Mouse (Mus musculus): ENCODE measurements at regions not wholly inside any gene's neighbourhood (a gene's known extent, or its start where the extent isn't known, plus 50 kb on each side); places are given as distances from the start of the nearest gene placed in this dataset.

DNA sequence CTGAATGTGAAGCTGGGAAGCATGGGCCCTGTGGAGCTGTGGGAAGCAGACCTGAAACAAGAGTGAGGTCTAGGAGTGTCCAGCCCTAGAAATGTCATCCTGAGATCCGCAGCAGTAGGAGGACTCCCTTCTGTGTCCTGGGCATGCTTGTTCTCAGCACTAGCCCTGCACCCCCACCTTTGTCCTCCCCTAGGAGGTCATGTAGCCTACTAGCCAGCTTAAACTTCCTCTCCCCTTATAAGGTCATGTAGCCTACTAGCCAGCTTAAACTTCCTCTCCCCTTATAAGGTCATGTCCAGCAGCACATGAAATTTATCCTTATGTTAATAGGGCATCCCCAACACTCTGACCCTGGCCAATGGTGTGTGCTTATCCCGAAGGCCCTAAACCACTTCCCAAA is 363.5 kb upstream of the Zeb2 start:
- no peak for ATAC-seq

GRCm38 (mm10) chr2:45475996-45476395 is 358.8 kb upstream of the Zeb2 start:
- no peak for ATAC-seq

DNA sequence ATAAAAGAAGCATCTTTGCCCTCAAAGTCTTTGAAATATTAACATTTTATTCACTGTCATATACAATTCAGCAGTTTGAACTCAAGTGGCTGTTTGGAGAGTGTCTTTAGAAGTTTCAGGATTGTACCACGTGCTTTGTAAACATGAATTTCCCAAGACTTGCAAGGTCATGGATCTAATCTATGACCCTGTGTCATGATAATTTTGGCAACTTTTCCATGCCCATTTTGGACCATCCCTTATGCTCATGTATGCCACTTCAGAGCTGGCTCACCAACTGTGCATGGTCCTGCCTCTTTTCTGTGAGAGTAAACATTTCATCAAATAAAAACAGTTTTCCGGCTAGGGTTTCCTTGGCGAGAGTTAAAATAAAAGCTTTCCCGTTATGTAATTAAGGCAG is 347.1 kb upstream of the Zeb2 start:
- no peak for ATAC-seq

- no peak for ATAC-seq
Measured at GRCm38 (mm10) chr2:45459410-45459809, 342.2 kb upstream of the Zeb2 start.

- no peak for ATAC-seq
Measured at GRCm38 (mm10) chr2:45454811-45455210, 337.6 kb upstream of the Zeb2 start.

DNA sequence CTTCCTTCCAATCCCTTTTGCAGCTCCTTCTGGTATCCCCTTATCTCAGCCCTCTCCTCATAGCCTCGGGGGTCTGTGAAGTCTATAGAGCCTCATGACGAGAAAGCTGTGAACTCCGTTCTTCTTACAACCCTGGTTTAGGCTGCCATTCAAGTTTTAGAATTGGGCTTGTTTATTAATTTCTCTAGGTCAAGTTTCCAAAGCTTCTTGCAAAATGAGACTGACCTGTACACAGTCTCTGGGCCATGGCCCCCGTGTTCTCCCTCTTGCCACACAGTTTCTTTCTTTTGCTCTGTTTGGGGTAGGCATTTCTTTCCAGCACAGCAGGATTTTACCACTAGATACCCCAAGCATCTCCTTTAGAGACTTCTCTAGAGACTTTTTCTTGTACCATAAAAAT is 322.0 kb upstream of the Zeb2 start:
- no peak for ATAC-seq

GRCm38 (mm10) chr2:45438739-45439138 is 321.5 kb upstream of the Zeb2 start:
- no peak for ATAC-seq

DNA sequence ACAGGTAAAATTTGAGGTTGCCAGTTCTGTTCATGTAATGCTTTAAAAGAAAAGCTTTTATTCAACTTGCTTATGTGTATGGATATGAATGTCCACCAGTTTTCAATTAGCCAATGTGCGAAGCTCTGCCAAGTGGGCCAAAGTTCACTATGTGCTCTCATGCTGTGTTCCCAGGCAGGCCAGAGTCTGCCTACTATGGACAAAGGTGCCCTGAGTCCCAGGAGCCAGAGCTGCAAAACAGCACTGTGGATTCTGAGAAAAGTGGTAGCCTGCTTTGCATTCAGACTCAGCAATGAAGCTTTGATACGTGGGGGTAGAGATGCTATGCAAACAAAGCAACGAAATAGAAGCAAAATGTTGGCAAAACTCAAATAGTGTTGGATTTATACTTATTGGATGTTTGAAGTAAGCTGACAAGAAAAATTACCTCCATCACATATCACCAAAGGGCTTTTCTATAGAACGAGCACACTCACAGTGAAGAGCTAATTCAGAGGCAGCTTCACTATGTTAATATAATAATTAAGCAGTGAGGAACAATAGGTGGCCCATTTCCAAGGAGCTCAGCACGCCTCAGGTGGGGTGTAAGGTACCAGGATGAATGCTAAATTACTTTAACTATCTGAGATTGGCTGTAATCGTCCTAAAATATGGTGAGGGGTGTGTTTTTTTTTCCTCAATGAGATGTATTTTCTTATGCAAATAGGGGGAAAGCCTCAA is 318.2 kb upstream of the Zeb2 start:
- ATAC-seq: no peak

DNA sequence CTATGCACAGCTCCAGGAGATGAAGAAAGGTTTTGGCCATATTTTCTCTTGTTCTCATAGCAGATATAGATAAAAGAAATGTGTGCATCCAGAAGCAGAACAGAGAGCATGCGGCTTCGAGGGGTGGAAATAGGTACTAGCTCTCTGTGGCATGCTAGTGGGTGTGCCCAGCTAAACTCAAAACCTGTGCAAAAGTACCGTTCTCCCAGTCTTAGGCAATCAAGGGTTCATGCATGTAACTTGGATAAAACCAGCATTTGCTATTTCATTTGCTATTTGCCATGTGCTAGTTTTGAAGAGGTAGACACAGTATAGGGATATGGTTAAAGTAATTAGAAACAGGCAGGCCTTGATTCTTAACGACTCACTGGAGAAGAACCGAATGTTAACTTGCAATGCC is 317.6 kb upstream of the Zeb2 start:
- ATAC-seq: no peak

DNA sequence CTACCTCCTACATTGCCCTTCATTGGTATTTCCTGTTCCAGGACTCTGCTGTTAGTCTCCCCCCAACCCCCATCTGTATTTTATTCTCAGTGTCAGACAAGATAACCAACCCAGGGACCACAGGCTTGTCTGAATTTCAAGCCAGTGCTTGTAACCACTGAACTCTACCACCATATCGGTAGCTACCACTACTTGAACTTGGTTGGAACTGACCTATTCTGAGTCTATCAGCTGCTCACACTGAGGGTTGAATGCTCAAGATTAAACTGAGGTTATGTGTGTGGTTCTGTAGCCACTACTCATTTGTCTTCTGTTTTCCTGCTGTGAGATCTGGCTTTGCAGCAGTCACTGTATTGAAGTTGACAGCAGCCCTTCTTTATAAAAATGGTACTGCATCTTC is 317.0 kb upstream of the Zeb2 start:
- no peak for ATAC-seq

GRCm38 (mm10) chr2:45431366-45431765 is 314.2 kb upstream of the Zeb2 start:
- no peak for ATAC-seq

DNA sequence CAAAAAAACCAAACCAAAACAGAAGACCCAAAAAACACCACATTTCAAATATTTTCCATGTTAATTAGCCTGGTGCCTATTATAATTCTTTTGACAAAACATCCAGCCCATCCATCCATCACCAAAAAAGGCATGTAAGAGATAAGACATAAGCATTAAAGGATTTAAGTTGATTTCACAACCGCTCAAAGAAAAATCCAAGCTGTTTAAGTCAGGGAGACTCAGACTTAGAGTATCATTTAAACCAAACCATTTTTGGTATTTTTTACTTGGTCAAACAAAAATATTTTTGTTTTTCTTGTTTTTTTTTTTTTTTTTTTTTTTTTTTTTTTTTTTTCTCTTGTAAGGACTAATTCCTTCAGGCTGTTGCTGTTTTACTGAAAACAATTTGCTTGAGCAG is 304.6 kb upstream of the Zeb2 start:
- ATAC-seq: no peak

- no peak for ATAC-seq
Measured at GRCm38 (mm10) chr2:45408136-45408535, 290.9 kb upstream of the Zeb2 start.

DNA sequence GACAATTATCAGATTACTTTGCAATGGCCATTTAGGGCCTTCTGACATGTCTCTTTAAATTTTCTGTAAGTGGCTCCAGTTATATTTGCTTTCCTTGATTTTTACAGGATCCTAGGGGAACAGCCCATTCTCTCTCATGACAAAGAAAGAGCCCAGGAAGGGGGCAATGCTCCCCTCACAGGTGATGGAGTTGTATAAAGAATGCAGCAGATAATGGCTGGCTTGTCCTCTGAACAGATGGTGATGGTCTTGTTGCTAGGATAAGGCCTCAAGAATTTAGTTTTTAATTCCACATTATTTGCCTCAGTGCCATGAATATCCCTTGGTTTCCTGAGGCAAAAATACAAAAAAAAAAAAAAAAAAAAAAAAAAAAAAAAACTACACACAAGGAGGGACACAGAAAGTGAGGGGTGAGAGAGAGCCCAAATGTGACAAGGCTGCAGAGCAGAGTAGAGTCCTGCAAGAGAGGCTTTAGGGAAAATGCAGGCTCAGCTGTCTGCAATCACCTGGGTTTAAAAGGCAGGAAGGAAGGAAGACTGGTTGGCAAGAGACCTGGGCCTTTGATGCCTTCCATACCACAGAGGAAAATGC is 272.8 kb upstream of the Zeb2 start:
- no peak for ATAC-seq

GRCm38 (mm10) chr2:45371268-45371667 is 254.1 kb upstream of the Zeb2 start:
- no peak for ATAC-seq

DNA sequence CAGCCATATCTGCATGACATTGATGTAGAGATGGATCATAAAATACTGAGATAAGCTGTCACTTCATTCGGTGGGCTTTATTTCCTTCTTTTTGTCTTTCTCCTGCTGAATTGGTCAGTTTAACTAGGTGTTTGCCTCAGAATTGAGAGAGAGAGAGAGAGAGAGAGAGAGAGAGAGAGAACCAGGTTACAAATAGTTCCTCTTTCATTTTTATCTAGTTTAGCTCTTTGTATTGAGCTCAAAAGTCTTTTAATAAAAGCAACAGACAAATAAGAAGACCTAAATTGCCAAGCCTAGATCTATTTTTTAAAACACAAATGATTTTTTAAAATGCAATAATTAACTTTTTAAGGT is 253.4 kb upstream of the Zeb2 start:
- no peak for ATAC-seq

- ATAC-seq: no peak
Measured at GRCm38 (mm10) chr2:45369914-45370614, 252.9 kb upstream of the Zeb2 start.

- ATAC-seq: no peak
Measured at GRCm38 (mm10) chr2:45369432-45369831, 252.2 kb upstream of the Zeb2 start.

- no peak for ATAC-seq
Measured at GRCm38 (mm10) chr2:45367436-45368193, 250.4 kb upstream of the Zeb2 start.

DNA sequence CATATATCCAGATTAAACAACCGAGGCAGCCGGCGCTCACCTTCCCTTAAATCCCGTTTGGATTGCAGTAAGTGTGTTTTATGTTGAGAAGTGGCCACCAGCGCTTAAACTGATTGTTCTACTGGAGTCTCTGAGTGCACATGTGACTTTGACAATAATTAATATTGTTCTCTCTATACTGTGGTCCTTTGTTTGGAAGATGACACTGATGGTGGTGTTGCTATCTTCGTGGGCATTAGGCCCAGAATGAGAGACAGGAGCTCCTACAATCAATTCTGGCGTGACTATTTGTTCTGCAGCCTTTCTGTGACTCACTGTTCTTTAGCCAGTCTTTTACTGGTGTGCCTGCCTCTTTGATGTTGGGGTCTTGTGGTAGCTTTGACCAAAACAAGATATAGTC is 240.1 kb upstream of the Zeb2 start:
- no peak for ATAC-seq

DNA sequence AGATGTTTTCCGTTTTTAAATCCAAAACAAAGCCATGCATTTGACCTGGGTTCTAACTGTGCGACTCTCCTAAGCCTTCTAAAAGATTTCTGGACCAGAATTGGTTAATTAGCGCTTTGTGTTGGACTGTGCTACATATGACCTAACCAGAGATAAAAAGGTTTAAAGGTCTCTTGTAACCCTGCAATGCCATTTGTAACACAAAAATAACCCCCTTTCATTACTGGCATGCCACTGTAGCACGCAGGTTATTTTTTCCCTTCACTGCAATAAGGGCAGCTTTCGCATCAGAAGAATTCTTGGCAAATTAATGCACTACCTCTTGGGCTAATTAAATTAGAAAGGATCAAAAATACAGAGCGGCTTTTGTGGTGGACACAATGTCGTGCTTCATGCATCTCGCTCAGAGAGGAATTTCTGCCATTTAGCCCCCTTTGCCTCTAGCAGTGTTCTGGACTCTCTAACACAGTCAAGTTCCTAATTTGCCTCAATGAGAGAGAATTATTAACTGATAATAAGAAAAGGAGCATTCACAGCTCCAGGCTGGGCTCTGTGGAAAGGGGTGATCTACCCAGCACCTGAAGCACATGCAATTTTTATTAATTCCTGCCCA is 239.5 kb upstream of the Zeb2 start:
- no peak for ATAC-seq

DNA sequence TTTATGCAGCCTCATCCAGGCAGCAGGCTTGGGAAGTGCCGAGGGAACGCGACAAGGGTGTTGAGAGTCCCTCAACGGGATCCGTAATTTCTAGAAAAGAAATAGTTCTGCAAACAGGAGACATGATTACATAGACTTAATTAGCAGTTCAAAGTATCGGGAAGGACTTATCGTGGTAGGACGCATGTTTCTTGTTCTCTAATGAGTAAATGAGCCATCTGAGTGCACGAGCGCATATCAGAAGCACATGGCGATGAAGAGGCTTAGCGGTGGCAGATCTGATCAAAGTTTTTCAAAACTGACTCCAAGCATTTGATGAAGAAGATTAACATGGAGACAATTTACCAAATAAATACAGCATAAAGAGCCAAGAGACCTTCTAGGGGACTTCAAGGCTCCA is 238.8 kb upstream of the Zeb2 start:
- no peak for ATAC-seq

DNA sequence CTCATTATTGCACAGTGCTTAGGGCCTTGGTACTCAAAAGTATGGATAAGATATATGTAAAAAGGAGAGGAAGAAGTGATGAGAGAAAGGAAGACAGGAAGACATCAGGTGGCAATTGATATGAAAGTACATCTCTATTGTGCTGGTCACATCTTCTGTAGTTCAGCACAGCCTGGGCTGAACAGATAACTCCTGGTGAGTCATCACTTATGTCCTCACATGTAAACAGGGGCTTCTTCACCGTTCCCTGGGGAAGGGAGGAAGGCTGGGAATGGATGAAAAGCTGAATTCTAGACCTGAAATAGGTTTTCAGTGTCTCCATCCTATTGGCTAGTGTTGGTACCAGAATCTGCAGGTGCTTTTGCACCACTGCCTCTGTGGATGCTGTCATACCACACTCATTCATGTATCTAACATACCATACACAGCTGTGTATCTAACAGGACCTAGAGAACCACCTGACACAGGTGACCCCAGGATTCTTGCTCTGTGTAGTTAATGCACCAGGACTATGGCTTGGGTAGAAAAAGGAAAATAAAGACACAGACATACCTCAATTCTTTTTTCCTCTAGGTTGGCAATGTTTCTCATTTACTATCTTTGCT is 234.4 kb upstream of the Zeb2 start:
- ATAC-seq: no peak
